Mouse (Mus musculus) regulatory T cell (primary cell): ENCODE data around the gene Colgalt1.

ENCODE experiments used
- in situ Hi-C: fragments of 300-600 bp; cut with MboI, MseI; formaldehyde crosslinking; loops from one replicate; pipeline ENCODE4 v1.15.1; 2025; ENCODE audit warnings: high pct_unique_total_duplicates

The Colgalt1 gene

GRCm38 (mm10) chr8:71666855-71667254 lies 56.1 kb downstream of the Colgalt1 start:
- in situ Hi-C loops: no loop called here

GRCm38 (mm10) chr8:71667256-71667655 lies 56.5 kb downstream of the Colgalt1 start:
- in situ Hi-C loops: no loop called here

GRCm38 (mm10) chr8:71668220-71668975 lies 57.6 kb downstream of the Colgalt1 start:
- in situ Hi-C loops: no loop called here

GRCm38 (mm10) chr8:71670198-71670597 lies 59.4 kb downstream of the Colgalt1 start:
- in situ Hi-C loops: no loop called here

GRCm38 (mm10) chr8:71670621-71671548 lies 60.1 kb downstream of the Colgalt1 start:
- in situ Hi-C loops: no loop called here

- in situ Hi-C loops: no loop called here
These were observed 60.8 kb downstream of the Colgalt1 start, which contains the start of gene Unc13a for GRCm38 (mm10) chr8:71671549-71671965. Gene Unc13a (minus strand): TSS chr8:71671757.

GRCm38 (mm10) chr8:71672168-71672735 lies 61.5 kb downstream of the Colgalt1 start:
- in situ Hi-C loops: no loop called here

GRCm38 (mm10) chr8:71674071-71674470 lies 63.3 kb downstream of the Colgalt1 start:
- in situ Hi-C loops: no loop called here
